Mouse (Mus musculus) MEL (cell line): ENCODE measurements around the gene Stim1. TPM values are rescaled to one million over a fixed set of nuclear protein-coding genes. Genes with fewer than 3 reads are reported as not detected.

Experiments
- DNase-seq: peaks from one replicate; pipeline ENCODE4 v3.0.0; 2011; ENCODE audit warnings: low read depth, low spot score
- H3K27ac ChIP-seq: 2 replicates; pipeline ENCODE4 v1.5.1; 2012; ENCODE audit warnings: low read depth, mild to moderate bottlenecking, control low read depth, low read length, moderate library complexity; ENCODE audit not compliant: control insufficient read depth
- H3K27me3 ChIP-seq, 2 experiments: fragments of 150-350 bp in 1 of 2; sonication (generic) in 1 of 2; 2 replicates each; pipeline ENCODE4 v1.6.1; 2012; ENCODE audit warnings: low read length in 2 of 2, mild to moderate bottlenecking in 2 of 2, improper control_type of control experiment in 1 of 2, moderate library complexity in 1 of 2; ENCODE audit not compliant: insufficient read depth in 2 of 2, control insufficient read depth in 1 of 2
- H3K36me3 ChIP-seq, 2 experiments: 2 replicates each; pipeline ENCODE4 v1.6.1; 2012 to 2014; ENCODE audit warnings: low read length in 2 of 2, improper control_type of control experiment in 1 of 2, inconsistent platforms in 1 of 2, mild to moderate bottlenecking in 1 of 2; ENCODE audit not compliant: insufficient read depth in 2 of 2, control insufficient read depth in 1 of 2
- H3K4me1 ChIP-seq, 2 experiments: fragments of 150-350 bp in 1 of 2; sonication (generic) in 1 of 2; 2 replicates each; pipeline ENCODE4 v1.6.1; 2012; ENCODE audit warnings: low read length in 2 of 2, improper control_type of control experiment in 1 of 2, mild to moderate bottlenecking in 1 of 2; ENCODE audit not compliant: insufficient read depth in 2 of 2, control insufficient read depth in 1 of 2
- H3K4me3 ChIP-seq, 2 experiments: fragments of 150-350 bp in 1 of 2; sonication (generic) in 1 of 2; 2 replicates each; pipeline ENCODE4 v1.5.1; 2012; ENCODE audit warnings: low read depth in 2 of 2, low read length in 2 of 2, mild to moderate bottlenecking in 2 of 2, moderate library complexity in 2 of 2, control low read depth in 1 of 2, improper control_type of control experiment in 1 of 2; ENCODE audit not compliant: control insufficient read depth in 1 of 2, insufficient read depth in 1 of 2
- H3K79me2 ChIP-seq: 2 replicates; pipeline ENCODE4 v1.6.1; 2012; ENCODE audit warnings: mild to moderate bottlenecking, low read length, moderate library complexity; ENCODE audit not compliant: control insufficient read depth, poor library complexity, insufficient read depth
- H3K9ac ChIP-seq: 2 replicates; pipeline ENCODE4 v1.6.1; 2012; ENCODE audit warnings: low read depth, mild to moderate bottlenecking, control low read depth, low read length, moderate library complexity; ENCODE audit not compliant: control insufficient read depth, poor library complexity, severe bottlenecking
- H3K9me3 ChIP-seq: fragments of 150-350 bp; sonication (generic); replicated peaks from 2 replicates; pipeline ENCODE4 v1.6.1; 2012; ENCODE audit warnings: mild to moderate bottlenecking, low read length, improper control_type of control experiment, moderate library complexity; ENCODE audit not compliant: insufficient read depth
- BHLHE40 ChIP-seq: IDR thresholded peaks from 2 replicates; pipeline ENCODE4 v1.6.1; 2012; ENCODE audit warnings: low read depth, mild to moderate bottlenecking, inconsistent platforms, low read length, improper control_type of control experiment, borderline replicate concordance
- CHD1 ChIP-seq: IDR thresholded peaks from 2 replicates; pipeline ENCODE4 v1.6.1; 2012; ENCODE audit warnings: low read depth, mild to moderate bottlenecking, inconsistent platforms, low read length, improper control_type of control experiment
- CTCF ChIP-seq, 3 experiments: IDR thresholded peaks in 2 of 3; conservative IDR thresholded peaks in 1 of 3; 2 replicates each; pipeline ENCODE4 v1.5.1; 2011 to 2012; ENCODE audit warnings: low read length in 3 of 3, low read depth in 2 of 3, mild to moderate bottlenecking in 2 of 3, improper control_type of control experiment in 1 of 3, inconsistent platforms in 1 of 3, mixed read lengths in 1 of 3, moderate library complexity in 1 of 3; ENCODE audit not compliant: control insufficient read depth in 1 of 3, insufficient read depth in 1 of 3, poor library complexity in 1 of 3, severe bottlenecking in 1 of 3
- E2F4 ChIP-seq: IDR thresholded peaks from 2 replicates; pipeline ENCODE4 v1.6.1; 2011; ENCODE audit warnings: low read depth, low read length, improper control_type of control experiment, borderline replicate concordance
- GABPA ChIP-seq: IDR thresholded peaks from 2 replicates; pipeline ENCODE4 v1.6.1; 2012; ENCODE audit warnings: low read depth, mild to moderate bottlenecking, inconsistent platforms, low read length, improper control_type of control experiment, moderate library complexity
- GATA1 ChIP-seq: IDR thresholded peaks from 2 replicates; pipeline ENCODE4 v1.6.1; 2011; ENCODE audit warnings: low read depth, low read length, improper control_type of control experiment
- HCFC1 ChIP-seq: IDR thresholded peaks from 2 replicates; pipeline ENCODE4 v1.6.1; 2012; ENCODE audit warnings: low read depth, mild to moderate bottlenecking, inconsistent platforms, low read length, improper control_type of control experiment, moderate library complexity
- MEF2A ChIP-seq: IDR thresholded peaks from 2 replicates; pipeline ENCODE4 v1.6.1; 2014; ENCODE audit warnings: low read depth, mild to moderate bottlenecking, inconsistent platforms, low read length, improper control_type of control experiment; ENCODE audit not compliant: poor library complexity, insufficient replicate concordance, severe bottlenecking; ENCODE audit errors: extremely low read depth
- NELFE ChIP-seq: IDR thresholded peaks from 2 replicates; pipeline ENCODE4 v1.6.1; 2011; ENCODE audit warnings: low read depth, low read length, improper control_type of control experiment
- POLR2AphosphoS5 ChIP-seq: IDR thresholded peaks from 2 replicates; pipeline ENCODE4 v1.6.1; 2012; ENCODE audit warnings: low read depth, borderline replicate concordance, mild to moderate bottlenecking, inconsistent platforms, low read length, moderate library complexity, mixed read lengths
- SIN3A ChIP-seq: IDR thresholded peaks from 2 replicates; pipeline ENCODE4 v1.6.1; 2012; ENCODE audit warnings: low read length, improper control_type of control experiment, inconsistent platforms
- TAL1 ChIP-seq: IDR thresholded peaks from 2 replicates; pipeline ENCODE4 v1.6.1; 2012; ENCODE audit warnings: mild to moderate bottlenecking, inconsistent platforms, low read length, moderate library complexity, mixed read lengths
- TBP ChIP-seq: IDR thresholded peaks from 2 replicates; pipeline ENCODE4 v1.8.0; 2011; ENCODE audit warnings: low read depth, low read length, improper control_type of control experiment
- TCF12 ChIP-seq: IDR thresholded peaks from 2 replicates; pipeline ENCODE4 v1.6.1; 2014; ENCODE audit warnings: low read depth, mild to moderate bottlenecking, inconsistent platforms, low read length, improper control_type of control experiment, moderate library complexity
- UBTF ChIP-seq: IDR thresholded peaks from 2 replicates; pipeline ENCODE4 v1.6.1; 2012; ENCODE audit warnings: low read depth, mild to moderate bottlenecking, inconsistent platforms, low read length, improper control_type of control experiment, moderate library complexity, borderline replicate concordance; ENCODE audit not compliant: insufficient read depth
- ZKSCAN1 ChIP-seq: IDR thresholded peaks from 2 replicates; pipeline ENCODE4 v1.6.1; 2012; ENCODE audit warnings: low read depth, mild to moderate bottlenecking, inconsistent platforms, low read length, improper control_type of control experiment, moderate library complexity
- ZMIZ1 ChIP-seq: IDR thresholded peaks from 2 replicates; pipeline ENCODE4 v1.6.1; 2012; ENCODE audit warnings: low read depth, mild to moderate bottlenecking, inconsistent platforms, low read length, improper control_type of control experiment, moderate library complexity
- ZNF384 ChIP-seq: IDR thresholded peaks from 2 replicates; pipeline ENCODE4 v1.6.1; 2012; ENCODE audit warnings: low read depth, mild to moderate bottlenecking, inconsistent platforms, low read length, improper control_type of control experiment
- polyA plus RNA-seq, 2 experiments: library from polyadenylated mRNA; stranded (reverse) in 1 of 2; unstranded in 1 of 2; fragments of >175 nt in 1 of 2; fragments of >200 nt in 1 of 2; gene quantifications; 2 replicates each; pipeline versions ENCODE4 v1.2.1 to v1.2.4; 2012; ENCODE audit warnings: low replicate concordance in 2 of 2, low read depth in 1 of 2; ENCODE audit not compliant: insufficient read length in 2 of 2, insufficient read depth in 1 of 2, missing spikeins in 1 of 2
- total RNA-seq: library from RNA; depleted of rRNA; stranded (reverse); fragments of 300-350 nt; gene quantifications from 2 replicates; pipeline ENCODE4 v1.2.3, GENCODE M21; 2012

Stim1 gene
- total and polyA plus RNA-seq, 3 experiments = 26.1 to 65.0 TPM; not detected in 1

DNA sequence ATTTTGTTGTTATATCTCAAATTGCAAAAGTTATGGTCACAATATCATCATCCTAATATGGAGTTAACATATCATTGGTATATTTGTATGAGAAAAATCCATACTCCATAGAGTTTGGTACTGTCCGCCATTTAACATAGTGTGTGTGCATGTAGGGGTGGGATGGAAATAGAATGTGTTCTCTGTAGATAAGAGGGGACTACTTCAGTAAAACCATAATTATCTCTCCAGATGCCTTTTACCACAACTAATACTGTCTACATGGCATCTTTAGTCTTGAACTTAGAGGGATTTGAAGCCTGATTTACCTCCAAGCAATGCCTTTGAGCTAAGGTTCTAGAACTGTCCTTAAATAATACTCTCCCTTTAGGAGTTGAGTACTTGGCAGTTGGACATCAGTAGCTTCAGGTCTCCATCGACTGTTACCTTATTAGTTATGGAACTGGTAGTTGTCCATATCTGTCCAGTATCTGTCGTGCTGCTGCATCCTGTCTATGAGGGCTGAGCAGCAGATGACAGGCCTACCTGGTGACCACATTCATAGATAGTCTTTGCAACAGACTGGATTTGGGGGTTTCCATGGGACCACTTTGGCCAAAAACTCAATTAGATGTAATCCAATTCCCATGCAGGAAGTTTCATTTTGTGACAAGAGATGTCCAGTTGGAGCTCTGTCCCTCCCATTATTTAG is 105.9 kb downstream of the Stim1 start (continued):
- TF ChIP-seq BHLHE40 (peak; percentile 40; the same call in 1 of the 2 replicates), HCFC1 (no peak; the same call in 1 of the 2 replicates), GABPA (no peak), GATA1 (peak; percentile 93), E2F4 (no peak), MEF2A (peak; percentile 40; the same call in 1 of the 2 replicates), TCF12 (peak; percentile 89), SIN3A (peak; percentile 72), ZNF384 (no peak; the same call in none of the 2 replicates), NELFE (no peak), TAL1 (peak; percentile 89), UBTF (no peak), CTCF (IDR thresholded peaks at IDR 0.05 in 2 of 3, conservative IDR thresholded peaks at IDR 0.05 in 1 of 3; ENCODE audit: control insufficient read depth in 1 of 3, insufficient read depth in 1 of 3, low read depth in 2 of 3, low read length in 3 of 3, poor library complexity in 1 of 3, severe bottlenecking in 1 of 3) (no peak), CHD1 (no peak)

DNA sequence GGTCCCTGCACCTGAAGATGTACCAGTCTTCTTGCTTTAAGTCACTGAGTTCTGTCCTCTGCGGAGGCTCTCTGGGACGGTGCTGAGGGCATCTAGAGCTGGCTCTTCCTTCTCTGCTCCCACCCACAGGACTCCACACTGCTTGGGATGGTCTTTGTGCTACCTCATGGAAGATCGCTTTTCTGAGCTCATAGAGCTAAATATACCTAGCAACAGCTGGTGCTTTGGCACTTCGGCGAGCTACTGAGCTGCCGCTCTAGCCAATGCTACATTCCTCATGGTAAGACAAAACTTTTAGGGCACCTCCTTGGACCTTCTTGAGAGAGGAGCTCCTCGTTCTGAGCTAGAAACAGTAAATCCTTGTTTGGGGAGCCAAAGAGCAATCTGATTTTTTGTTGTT is 115.6 kb downstream of the Stim1 start:
- Histone ChIP-seq H3K4me1 (peaks cover 9 to 12% of the 10 kb centered on the region in 2 experiments; a peak in 3 of 4 replicates), H3K4me3 (no peak overlapping the region), H3K9me3 (no peaks in the 10 kb centered on the region), H3K27ac (no peak overlapping the region), H3K36me3 (peaks cover 0 to 16% of the 10 kb centered on the region in 2 experiments; a peak in 2 of 4 replicates), H3K79me2 (no peaks in the 10 kb centered on the region; the same call in 1 of the 2 replicates), H3K27me3 (no peaks in the 10 kb centered on the region), H3K9ac (no peak overlapping the region)
- TF ChIP-seq ZKSCAN1 = no peak
- no peak for TF ChIP-seq ZMIZ1
- no peak for TF ChIP-seq E2F4
- no peak for TF ChIP-seq POLR2AphosphoS5
- TF ChIP-seq TBP = no peak
- DNase-seq = no peak
